Mouse (Mus musculus) heart, embryonic 10.5 days (tissue): ENCODE data around the gene Nxt1. TPM values are rescaled to one million over a fixed set of nuclear protein-coding genes. Genes with fewer than 3 reads are reported as not detected.

ENCODE experiments used
- DNase-seq: peaks from one replicate; pipeline ENCODE4 v3.0.0-alpha.2; 2017; ENCODE audit warnings: low spot score
- H3K27ac ChIP-seq: fragments of 300-500 bp; sonication (generic); 2 replicates; pipeline ENCODE4 v1.5.1; 2016; ENCODE audit warnings: mild to moderate bottlenecking
- H3K27me3 ChIP-seq: fragments of 300-500 bp; sonication (generic); 2 replicates; pipeline ENCODE4 v1.6.1; 2016; ENCODE audit warnings: mild to moderate bottlenecking; ENCODE audit not compliant: poor library complexity, insufficient read depth, severe bottlenecking
- H3K36me3 ChIP-seq: fragments of 300-500 bp; sonication (generic); 2 replicates; pipeline ENCODE4 v1.6.1; 2016; ENCODE audit warnings: mild to moderate bottlenecking, moderate library complexity
- H3K4me1 ChIP-seq: fragments of 300-500 bp; sonication (generic); 2 replicates; pipeline ENCODE4 v1.6.1; 2016; ENCODE audit warnings: mild to moderate bottlenecking
- H3K4me3 ChIP-seq: fragments of 300-500 bp; sonication (generic); 2 replicates; pipeline ENCODE4 v1.5.1; 2016; ENCODE audit warnings: mild to moderate bottlenecking, moderate library complexity
- H3K9me3 ChIP-seq: fragments of 300-500 bp; sonication (generic); 2 replicates; pipeline ENCODE4 v1.6.1; 2016; ENCODE audit warnings: mild to moderate bottlenecking, moderate library complexity
- WGBS: fragments of 180-500 bp; shearing (Covaris S2); methylation state at CpG from one replicate; pipeline ENCODE4 v1.1.7; 2016; 5-methylcytosine and 5-hydroxymethylcytosine counted together
- polyA plus RNA-seq: library from polyadenylated mRNA; unstranded; fragments of >200 nt; fragmentation: Nextera tagmentation; extraction: Ambion mirVana; gene quantifications from 2 replicates; pipeline ENCODE4 v1.2.1, GENCODE M21; 2016

The Nxt1 gene
- polyA plus RNA-seq, result 75.2 and 102 TPM in 2 replicates

DNA sequence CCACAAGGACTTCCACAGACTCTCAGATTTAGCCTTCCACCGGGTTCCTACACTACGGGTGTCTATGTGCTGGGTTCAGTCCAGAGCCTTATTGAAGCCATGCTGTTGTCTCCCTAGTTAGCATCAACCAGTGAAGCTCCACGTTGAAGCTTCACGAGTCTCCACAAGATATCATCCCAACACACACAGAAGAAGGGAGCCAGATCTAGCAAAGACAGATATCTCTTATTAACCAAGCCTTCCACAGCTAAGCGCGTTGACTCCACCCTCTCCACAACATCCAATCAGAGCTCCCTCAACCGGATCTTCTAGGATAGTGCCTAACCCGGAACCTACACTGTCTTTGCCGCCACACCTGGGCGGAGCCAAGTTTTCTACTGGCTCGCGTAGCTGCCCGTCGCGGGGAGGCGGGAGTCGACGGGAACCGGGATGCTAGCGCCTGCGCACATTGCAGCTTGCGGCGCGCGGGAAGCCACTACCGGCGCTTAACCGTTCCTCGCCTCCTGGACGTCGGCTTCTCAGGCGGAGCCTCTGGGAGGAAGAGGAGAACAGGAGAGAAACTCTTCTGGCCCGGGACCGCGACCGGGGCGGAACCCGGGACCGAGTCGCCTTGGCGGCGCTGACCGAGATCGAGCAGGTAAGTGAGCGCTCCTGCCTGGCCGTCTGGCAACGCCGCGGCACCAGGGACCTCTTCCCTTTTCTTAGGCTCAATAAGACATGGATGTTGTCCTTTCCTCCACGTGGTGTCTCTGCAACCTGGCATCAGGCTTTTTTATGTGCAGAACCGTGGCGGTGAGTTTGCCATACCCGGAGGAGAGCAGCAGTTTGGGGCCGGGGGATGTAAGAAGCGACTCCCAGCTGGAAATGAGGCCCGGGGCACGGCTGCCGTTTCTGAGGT is at the start of gene Nxt1:
Gene Nxt1, plus strand, starts transcription at position 403 of the 898 bp plus-strand sequence.
- H3K27ac ChIP-seq, result peak within 1 kb of the TSS; percentile 89
- 1% methylated on average over 58 of the region's 58 CpGs for WGBS
- H3K9me3 ChIP-seq, result no peaks in the 10 kb centered on the region
- H3K27me3 ChIP-seq, result no peaks in the 10 kb centered on the region
- peak within 1 kb of the TSS; percentile 83 for H3K4me3 ChIP-seq
- H3K4me1 ChIP-seq, result peaks cover 23% of the 10 kb centered on the region; the same call in 1 of the 2 replicates
- H3K36me3 ChIP-seq, result peaks cover 26% of the 10 kb centered on the region
- peak; percentile 99 for DNase-seq

DNA sequence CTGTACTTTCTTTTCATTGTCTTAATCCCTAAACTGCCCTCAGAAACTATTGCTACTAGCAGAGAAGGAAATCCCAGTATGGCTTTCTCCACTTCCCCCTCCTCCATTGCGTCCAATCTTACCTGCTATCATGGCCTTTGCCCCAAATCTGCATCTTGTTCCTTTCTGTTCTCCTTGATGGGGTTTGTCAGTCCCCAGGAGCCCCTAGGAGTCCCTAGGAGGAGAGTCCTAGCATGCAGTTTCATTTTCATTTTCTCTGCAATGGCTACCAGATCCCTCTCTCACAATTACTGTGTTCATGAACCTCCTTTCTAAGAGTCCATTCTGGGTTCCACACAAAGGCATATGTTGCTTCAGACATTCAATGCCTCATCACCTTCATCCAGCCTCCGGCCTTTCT is 49.3 kb upstream of the Nxt1 start:
- no peak overlapping the region for H3K27ac ChIP-seq
- no peaks in the 10 kb centered on the region for H3K27me3 ChIP-seq
- H3K9me3 ChIP-seq, result no peaks in the 10 kb centered on the region
- no peaks in the 10 kb centered on the region for H3K36me3 ChIP-seq
- DNase-seq, result no peak
- no peak overlapping the region for H3K4me3 ChIP-seq
- H3K4me1 ChIP-seq, result no peaks in the 10 kb centered on the region
- 74% methylated on average over 2 of the region's 2 CpGs for WGBS

DNA sequence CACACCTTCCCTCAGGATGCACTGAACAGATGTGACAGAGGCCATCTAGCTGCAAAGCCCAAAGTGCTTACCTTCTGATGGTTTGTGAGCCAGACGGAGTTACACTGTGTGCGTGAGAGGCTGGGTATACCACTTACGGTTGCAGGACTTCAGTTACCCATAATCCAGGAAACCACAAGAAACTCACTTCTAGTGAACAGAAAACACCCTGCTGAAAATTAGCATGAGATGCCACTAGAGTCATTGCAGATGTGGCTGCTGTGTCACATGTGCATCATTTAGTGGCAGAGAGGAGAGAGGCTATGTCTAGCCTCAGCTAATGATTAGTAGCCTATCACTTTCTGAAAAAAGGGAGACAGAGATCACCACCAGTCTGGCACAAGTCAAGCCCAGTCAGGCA is 47.9 kb upstream of the Nxt1 start:
- 81% methylated on average over 3 of the region's 3 CpGs for WGBS
- no peak for DNase-seq
- Histone ChIP-seq H3K4me1 (no peaks in the 10 kb centered on the region), H3K4me3 (no peak overlapping the region), H3K36me3 (no peaks in the 10 kb centered on the region), H3K27me3 (no peaks in the 10 kb centered on the region), H3K9me3 (no peaks in the 10 kb centered on the region), H3K27ac (no peak overlapping the region)

DNA sequence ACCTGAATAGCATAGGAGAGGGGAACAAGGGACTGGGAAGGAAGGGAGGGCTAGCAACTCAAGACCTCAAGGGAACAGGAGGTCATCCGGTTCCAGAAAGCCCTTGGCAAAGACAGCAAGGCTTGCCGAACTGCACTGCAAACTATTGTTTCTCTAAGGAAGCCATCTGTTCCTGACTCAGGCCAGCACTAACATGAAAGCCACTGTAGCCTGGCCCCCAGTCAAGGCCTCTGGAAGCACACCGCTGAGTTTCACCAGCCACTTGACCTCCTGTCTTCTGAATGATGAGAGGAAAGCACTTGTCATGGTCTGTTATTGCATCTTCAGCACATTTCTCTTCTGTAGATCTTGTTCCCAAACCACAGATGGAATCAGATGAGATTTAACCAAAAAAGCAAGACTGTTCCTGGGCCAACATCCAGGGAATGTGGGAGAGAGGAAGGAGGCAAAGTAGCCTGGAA is 45.4 kb upstream of the Nxt1 start:
- Histone ChIP-seq H3K27me3 (no peaks in the 10 kb centered on the region), H3K36me3 (no peaks in the 10 kb centered on the region), H3K4me3 (no peak overlapping the region), H3K9me3 (no peaks in the 10 kb centered on the region), H3K27ac (no peak overlapping the region), H3K4me1 (no peaks in the 10 kb centered on the region)
- 60% methylated on average over 3 of the region's 3 CpGs for WGBS
- no peak for DNase-seq

DNA sequence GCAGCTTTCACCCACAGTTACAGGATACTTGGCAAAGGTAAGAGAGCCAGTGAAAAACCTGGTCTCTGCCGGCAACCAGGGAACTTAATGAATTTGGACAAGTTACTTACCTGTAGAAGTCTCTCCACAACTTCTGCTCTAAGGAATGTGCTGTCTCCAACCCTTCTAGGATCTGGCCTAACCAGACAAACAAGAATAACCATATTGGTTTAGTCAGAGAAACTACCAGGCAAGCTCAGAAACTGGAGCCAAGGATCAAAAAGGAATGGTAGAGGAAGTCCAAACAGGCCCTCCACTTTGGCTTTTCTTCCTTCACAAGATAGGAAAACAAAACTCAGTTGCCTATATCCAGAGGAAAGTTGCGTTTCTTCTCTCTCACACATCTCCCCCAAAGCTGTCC is 41.4 kb upstream of the Nxt1 start:
- WGBS, result 77% methylated on average over 2 of the region's 2 CpGs
- Histone ChIP-seq H3K9me3 (no peaks in the 10 kb centered on the region), H3K27ac (no peak overlapping the region), H3K4me3 (no peak overlapping the region), H3K36me3 (no peaks in the 10 kb centered on the region), H3K27me3 (no peaks in the 10 kb centered on the region), H3K4me1 (no peaks in the 10 kb centered on the region)
- DNase-seq, result no peak

DNA sequence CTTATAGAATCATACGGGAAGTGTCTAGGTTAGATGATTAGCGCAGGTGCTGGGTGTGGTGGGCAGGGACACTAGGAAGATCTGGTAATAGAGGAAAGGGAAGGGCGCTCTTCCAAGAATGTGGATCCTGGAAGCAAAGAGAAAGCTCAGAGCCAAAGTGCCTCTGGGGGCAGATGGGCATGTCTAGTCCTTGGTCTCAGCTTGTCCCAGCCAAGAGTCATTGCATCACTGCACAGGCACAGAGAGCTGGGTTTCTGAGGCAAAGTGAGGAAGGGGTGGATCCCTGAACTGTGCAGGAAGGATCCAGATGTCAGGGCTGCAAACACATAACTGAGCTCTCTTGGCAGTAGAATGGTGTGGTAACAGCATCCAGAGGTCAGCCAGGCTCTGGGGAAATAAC is 40.8 kb upstream of the Nxt1 start:
- no peak for DNase-seq
- Histone ChIP-seq H3K9me3 (no peaks in the 10 kb centered on the region), H3K27ac (no peak overlapping the region), H3K36me3 (no peaks in the 10 kb centered on the region), H3K27me3 (no peaks in the 10 kb centered on the region), H3K4me3 (no peak overlapping the region), H3K4me1 (no peaks in the 10 kb centered on the region)
- 92% methylated on average over 3 of the region's 3 CpGs for WGBS

DNA sequence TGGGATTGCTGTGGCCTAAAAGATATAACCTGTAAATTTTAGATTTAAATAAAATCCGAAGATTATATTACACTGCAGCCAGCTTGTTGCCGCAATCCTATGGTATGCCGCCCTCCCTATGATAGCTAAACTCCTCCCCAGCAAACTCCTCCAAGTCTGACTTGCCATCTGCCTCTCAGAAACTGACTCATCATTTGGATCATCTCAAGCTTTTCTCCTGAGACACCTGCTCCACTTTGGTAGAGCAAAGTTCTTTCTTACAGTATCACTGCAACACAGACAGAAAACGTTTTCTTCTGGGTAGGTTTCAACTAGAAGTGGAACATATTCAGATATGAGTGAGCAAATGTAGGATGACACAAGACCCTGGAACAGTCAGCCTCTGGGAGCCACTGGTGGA is 37.9 kb upstream of the Nxt1 start:
- Histone ChIP-seq H3K36me3 (no peaks in the 10 kb centered on the region), H3K9me3 (no peaks in the 10 kb centered on the region), H3K4me3 (no peak overlapping the region), H3K27ac (no peak overlapping the region), H3K4me1 (no peaks in the 10 kb centered on the region), H3K27me3 (no peaks in the 10 kb centered on the region)
- no peak for DNase-seq
- WGBS, result 86% methylated on average over 4 of the region's 4 CpGs

DNA sequence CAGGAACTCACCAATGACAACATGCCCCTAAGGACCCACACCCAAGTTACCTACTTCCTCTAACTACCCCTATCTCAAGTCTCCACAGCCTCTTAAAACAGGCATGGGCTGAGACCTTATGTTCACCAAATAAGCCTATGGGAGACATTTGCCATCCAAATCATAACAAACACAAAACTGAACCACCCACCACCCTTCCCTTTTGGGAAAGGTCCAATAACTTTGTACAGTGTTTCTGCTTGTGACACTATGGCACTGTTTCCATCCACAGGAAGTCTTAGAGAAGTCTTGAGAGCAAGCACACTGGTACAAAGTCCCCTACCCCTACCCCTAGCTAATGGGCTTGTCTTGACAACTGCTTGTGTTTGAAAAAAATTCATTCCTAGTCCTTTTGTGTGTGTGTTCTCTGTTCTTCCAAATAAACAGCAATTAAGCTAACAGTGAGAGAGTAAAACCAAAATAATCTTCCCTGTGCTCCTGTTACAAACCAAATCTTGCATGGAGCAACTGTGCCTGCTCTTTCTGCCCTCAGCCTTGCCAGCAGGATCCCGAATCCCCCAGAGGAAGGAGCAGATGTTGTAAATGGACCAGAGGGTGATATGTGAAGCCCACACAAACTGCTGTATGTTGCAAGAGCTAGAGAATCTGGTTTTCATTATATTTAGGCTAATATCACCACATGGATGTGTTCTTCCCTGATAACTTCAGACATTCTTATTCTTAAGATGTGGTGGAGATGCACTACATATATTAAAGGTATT is 29.6 kb upstream of the Nxt1 start:
- Histone ChIP-seq H3K27ac (no peak overlapping the region), H3K9me3 (no peaks in the 10 kb centered on the region), H3K4me1 (no peaks in the 10 kb centered on the region), H3K27me3 (no peaks in the 10 kb centered on the region), H3K4me3 (no peak overlapping the region), H3K36me3 (no peaks in the 10 kb centered on the region)
- 56% methylated on average over 1 of the region's 1 CpGs for WGBS
- DNase-seq, result no peak

DNA sequence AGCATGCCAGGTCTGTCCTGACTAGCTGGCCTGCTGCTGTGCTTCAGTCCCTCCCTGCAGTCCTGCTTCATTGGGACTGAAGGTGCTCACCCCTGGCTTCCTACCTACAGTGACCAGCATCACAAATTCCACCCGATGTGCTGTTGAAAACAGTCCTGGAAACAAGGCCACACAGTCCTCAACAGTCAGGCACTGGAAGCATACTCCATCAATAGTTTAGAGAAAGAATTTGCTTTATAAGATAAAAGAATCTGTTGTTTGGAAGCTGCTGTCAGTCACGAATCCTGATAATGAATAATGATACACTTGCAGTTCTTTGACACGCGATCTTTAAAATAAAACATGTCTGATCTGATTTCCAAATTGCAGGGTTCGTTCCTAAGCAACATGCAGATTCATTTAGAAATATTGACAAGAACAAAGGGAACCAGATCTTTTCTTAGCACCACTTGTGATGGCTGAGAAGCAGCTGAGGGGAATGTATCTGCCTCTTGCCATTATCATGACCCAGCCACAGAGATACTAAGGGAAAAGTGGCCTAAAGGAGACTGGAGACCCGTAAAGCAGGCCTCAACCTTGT is 27.9 kb upstream of the Nxt1 start:
- WGBS, result 78% methylated on average over 6 of the region's 6 CpGs
- Histone ChIP-seq H3K9me3 (no peaks in the 10 kb centered on the region), H3K4me1 (no peaks in the 10 kb centered on the region), H3K36me3 (no peaks in the 10 kb centered on the region), H3K27ac (no peak overlapping the region), H3K4me3 (no peak overlapping the region), H3K27me3 (no peaks in the 10 kb centered on the region)
- no peak for DNase-seq

DNA sequence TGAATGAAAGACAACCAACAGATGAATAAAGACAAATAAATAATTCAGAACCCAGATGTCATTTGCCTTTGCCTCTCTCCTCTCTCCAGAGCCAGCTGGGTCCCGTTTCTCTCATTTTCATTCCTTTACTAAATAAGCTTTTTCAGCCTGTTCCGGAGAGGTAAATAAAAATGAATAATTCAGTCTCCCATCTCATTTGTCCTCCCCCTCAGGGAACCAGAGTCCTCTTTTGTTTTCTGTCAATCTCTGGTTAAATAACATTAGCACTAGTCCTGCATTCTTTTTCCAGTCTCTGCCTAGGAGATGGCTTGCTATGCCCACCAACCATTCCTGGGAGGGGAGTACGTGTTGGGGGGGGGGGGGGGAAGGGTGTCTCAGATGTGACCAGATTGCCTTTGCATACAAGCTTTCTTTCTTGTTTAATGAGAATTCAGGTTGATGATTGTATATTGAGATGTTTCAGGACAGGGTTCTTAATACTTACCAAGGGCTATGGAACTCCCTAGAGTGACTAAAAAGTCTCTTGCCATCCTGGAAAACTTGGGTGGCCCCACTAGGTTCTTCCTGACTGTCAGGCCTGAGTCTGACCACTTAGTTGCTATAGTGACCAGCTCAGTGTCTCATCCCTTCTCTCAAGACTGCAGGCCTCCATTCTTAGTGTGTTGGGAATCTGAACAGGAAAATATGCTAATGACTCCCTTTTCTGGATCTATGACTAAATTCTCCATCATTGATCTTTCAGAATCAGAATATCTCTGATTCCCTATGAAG is 21.6 kb upstream of the Nxt1 start:
- H3K9me3 ChIP-seq, result no peaks in the 10 kb centered on the region
- H3K4me1 ChIP-seq, result no peaks in the 10 kb centered on the region
- no peaks in the 10 kb centered on the region for H3K36me3 ChIP-seq
- DNase-seq, result no peak
- no peaks in the 10 kb centered on the region for H3K27me3 ChIP-seq
- no peak overlapping the region for H3K4me3 ChIP-seq
- WGBS, result 49% methylated on average over 3 of the region's 3 CpGs
- H3K27ac ChIP-seq, result no peak overlapping the region

DNA sequence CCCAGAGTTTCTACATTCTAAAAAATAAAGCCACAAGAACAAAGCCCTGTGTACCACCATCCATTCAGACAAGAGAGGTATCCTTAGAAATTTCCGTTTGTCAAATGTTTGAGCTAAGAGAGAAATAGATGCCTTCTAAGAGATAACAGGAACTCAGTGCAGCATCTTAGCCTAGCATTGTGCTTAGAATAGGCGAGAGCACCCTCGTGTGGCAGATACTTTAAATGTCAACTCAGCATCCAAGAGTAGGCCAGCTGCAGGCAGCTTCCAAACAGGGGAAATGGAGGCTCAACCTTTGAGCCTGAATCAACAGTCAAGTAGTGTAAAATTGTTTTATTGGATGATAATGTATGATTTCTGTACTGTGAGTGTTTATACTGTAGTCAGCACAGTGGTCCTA is 17.4 kb upstream of the Nxt1 start:
- WGBS, result 1% methylated on average over 3 of the region's 3 CpGs
- H3K4me1 ChIP-seq, result no peaks in the 10 kb centered on the region

DNA sequence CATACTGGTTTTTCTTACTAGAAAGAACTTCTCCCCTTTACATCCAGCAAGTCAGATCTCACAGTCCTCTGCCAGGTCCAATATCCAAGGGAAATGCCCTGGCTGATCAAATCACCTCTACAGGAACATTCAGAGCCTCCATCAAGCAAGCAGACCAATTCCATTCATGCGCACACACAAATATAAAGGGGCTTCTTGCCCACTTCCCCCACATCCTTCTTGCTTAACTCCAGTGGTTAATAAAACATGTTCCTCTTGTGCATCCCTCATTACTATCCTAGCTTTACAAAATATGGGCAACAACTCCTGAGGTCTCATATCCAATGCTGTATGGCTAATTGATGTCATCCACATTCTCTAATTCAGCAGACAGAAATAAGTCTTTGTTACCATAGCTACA is 8.9 kb upstream of the Nxt1 start:
- 87% methylated on average over 1 of the region's 1 CpGs for WGBS
- Histone ChIP-seq H3K27me3 (no peaks in the 10 kb centered on the region), H3K4me1 (no peaks in the 10 kb centered on the region), H3K36me3 (no peaks in the 10 kb centered on the region), H3K4me3 (no peak overlapping the region), H3K9me3 (no peaks in the 10 kb centered on the region), H3K27ac (no peak overlapping the region)
- no peak for DNase-seq

More for the DNA sequence above, 17.4 kb upstream of the Nxt1 start:
- H3K36me3 ChIP-seq, result no peaks in the 10 kb centered on the region
- no peaks in the 10 kb centered on the region for H3K27me3 ChIP-seq
- no peaks in the 10 kb centered on the region for H3K9me3 ChIP-seq
- no peak overlapping the region for H3K27ac ChIP-seq
- no peak for DNase-seq
- H3K4me3 ChIP-seq, result no peak overlapping the region
